ENCODE assay signal across 9 mouse cellular contexts in genomic region chr3:101378102-101378501, GRCm38 (mm10). TPM values are rescaled to one million over a fixed set of nuclear protein-coding genes. Genes with fewer than 3 reads are reported as not detected.
A peak's percentile ranks its signal among the peaks of the same experiment; 100 is the strongest.
DNase-seq lines count a peak whose midpoint lies in the region; ATAC-seq lines count a peak whose summit lies in the region.
"Had no signal": no experiment of that assay in that cellular context is flagged by ENCODE, and none has a peak within 500 bp of the region (broad histone marks: within the 10 kb centered on the region; RNA-seq: fewer than 3 reads in every experiment).

No protein-coding gene starts in this region.

- peak overlapping the region; percentile 83 for H3K4me3 ChIP-seq in kidney, embryonic 14.5 days (ENCODE audit: low read length)
- peak overlapping the region; percentile 82 for H3K4me3 ChIP-seq in forebrain, embryonic 14.5 days (ENCODE audit: low read depth, low read length)

- DNase-seq in kidney, adult 11 months = no peak
- peak; percentile 81 for DNase-seq in forebrain, embryonic 14.5 days (ENCODE audit: low spot score)
- peak; percentile 34 for DNase-seq in kidney, postnatal 14 days
- no peak for DNase-seq in spleen, adult 18-20 months
- no peak for DNase-seq in layer of hippocampus, adult 11-12 months (ENCODE audit: low spot score)
- DNase-seq in right cerebral cortex, postnatal 36 days (ENCODE audit: low spot score in 2 of 2) = no peak

- peak overlapping the region; percentile 85 for H3K9ac ChIP-seq in kidney, embryonic 14.5 days (ENCODE audit: low read depth, low read length)
- peak overlapping the region; percentile 89 for H3K9ac ChIP-seq in forebrain, embryonic 14.5 days (ENCODE audit: low read length)

- H3K27me3 ChIP-seq in kidney, embryonic 14.5 days (ENCODE audit: control insufficient read depth, insufficient read depth, low read length) = no peaks in the 10 kb centered on the region
- H3K27me3 ChIP-seq in forebrain, embryonic 14.5 days (replicated peaks; ENCODE audit: control insufficient read depth, insufficient read depth, low read length) = no peaks in the 10 kb centered on the region
- H3K27me3 ChIP-seq: Patski had no signal

- H3K27ac ChIP-seq in kidney, embryonic 14.5 days (ENCODE audit: low read depth, low read length) = peak overlapping the region; percentile 30; the same call in 1 of the 2 replicates
- H3K27ac ChIP-seq in forebrain, embryonic 14.5 days (ENCODE audit: low read depth, low read length) = 0 out of 2 replicates have a peak overlapping the region, but pooled peaks have one; percentile 11

- no peaks in the 10 kb centered on the region for H3K9me3 ChIP-seq in kidney, embryonic 14.5 days (ENCODE audit: control insufficient read depth, low read length)
- H3K9me3 ChIP-seq in forebrain, embryonic 14.5 days (replicated peaks; ENCODE audit: control insufficient read depth, low read length) = no peaks in the 10 kb centered on the region

- peak overlapping the region; percentile 98 for H3K4me2 ChIP-seq in kidney, embryonic 14.5 days (replicated peaks; ENCODE audit: low read depth, low read length)
- peak overlapping the region; percentile 92 for H3K4me2 ChIP-seq in forebrain, embryonic 14.5 days (ENCODE audit: low read length)

- WGBS in kidney, embryonic 14.5 days = 1% methylated on average over 12 of the region's 12 CpGs
- under 1% methylated on average over 12 of the region's 12 CpGs for WGBS in forebrain, embryonic 14.5 days

- H3K36me3 ChIP-seq in kidney, embryonic 14.5 days (ENCODE audit: control insufficient read depth, insufficient read depth, low read length) = no peaks in the 10 kb centered on the region
- no peaks in the 10 kb centered on the region for H3K36me3 ChIP-seq in forebrain, embryonic 14.5 days (ENCODE audit: control insufficient read depth, insufficient read depth, low read length)

- H3K4me1 ChIP-seq in kidney, embryonic 14.5 days (ENCODE audit: control insufficient read depth, insufficient read depth, low read length) = peaks cover 33% of the 10 kb centered on the region
- H3K4me1 ChIP-seq in forebrain, embryonic 14.5 days (ENCODE audit: control insufficient read depth, insufficient read depth, low read length) = peaks cover 43% of the 10 kb centered on the region

- no peak for ATAC-seq in kidney, embryonic 14.5 days (ENCODE audit: low FRiP score, low TSS enrichment)
- ATAC-seq in forebrain, embryonic 14.5 days = peak; percentile 54
- ATAC-seq in megakaryocyte-erythroid progenitor cell, adult 5-6 weeks (replicated peaks; ENCODE audit: low FRiP score, low TSS enrichment, poor library complexity, severe bottlenecking) = peak; percentile 45

RNA-seq across cellular contexts. Expression of gene Igsf3, which starts 1.2 kb away (rescaled TPM):
- polyA plus RNA-seq in kidney, embryonic 14.5 days (2014; fragmentation: Nextera tagmentation; extraction: Ambion mirVana) = 15.1 and 16.9 TPM in 2 replicates
- 30.0 and 45.6 TPM in 2 replicates for polyA plus RNA-seq in forebrain, embryonic 14.5 days (2014; fragmentation: Nextera tagmentation; extraction: Ambion mirVana)
- 14.2 and 22.4 TPM in 2 replicates for total RNA-seq in megakaryocyte-erythroid progenitor cell, adult 5-6 weeks (2014; fragmentation: Nextera tagmentation)
- total RNA-seq in megakaryocyte-erythroid progenitor cell, adult 5-6 weeks (2017) = 8.4 and 12.3 TPM in 2 replicates

Comparison
In these comparisons a context has a peak if more than half of its experiments do, and no peak if none do; other contexts are left out.
1. DNase-seq: peak in forebrain, embryonic 14.5 days (single experiment) and kidney, postnatal 14 days (single experiment); none in kidney, adult 11 months (single experiment), spleen, adult 18-20 months (0 of 2), layer of hippocampus, adult 11-12 months (single experiment) and right cerebral cortex, postnatal 36 days (0 of 2).